Comparison of ENCODE assay signal across 20 mouse cellular contexts in the genomic region with DNA sequence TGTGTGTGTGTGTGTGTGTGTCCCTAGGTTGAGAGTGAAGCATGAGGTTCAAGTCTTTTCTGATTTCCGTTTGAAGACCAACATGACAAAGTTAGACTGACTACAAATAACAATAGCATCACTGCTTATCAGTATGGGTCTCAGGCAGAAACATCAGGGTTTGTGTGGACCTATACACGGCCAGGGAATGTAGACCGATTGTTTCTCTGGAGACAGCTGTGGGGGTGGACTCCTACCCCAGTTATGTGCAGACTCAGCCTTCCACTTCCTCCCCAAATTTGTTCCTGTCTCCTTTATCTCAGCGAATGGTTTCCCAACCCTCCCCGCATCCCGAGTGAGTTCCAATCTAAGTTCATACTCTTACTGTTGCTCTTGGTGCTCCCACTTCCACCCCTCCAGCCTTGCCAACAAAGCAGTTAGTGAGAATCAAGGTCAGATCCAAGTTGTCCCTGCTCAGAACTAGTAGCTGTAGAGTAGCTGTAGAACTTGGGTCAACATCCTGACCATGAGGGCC. TPM values are rescaled to one million over a fixed set of nuclear protein-coding genes. Genes with fewer than 3 reads are reported as not detected.
"Had no signal": no experiment of that assay in that cellular context is flagged by ENCODE, and none has a peak within 500 bp of the region (broad histone marks: within the 10 kb centered on the region; RNA-seq: fewer than 3 reads in every experiment).

No protein-coding gene starts in this region.

- DNase-seq: kidney, postnatal 10 days; left cerebral cortex, postnatal 4 days; lung, adult 18-20 months; lung, postnatal 14 days; right cerebral cortex, adult 18-20 months; right cerebral cortex, postnatal 14 days; right cerebral cortex, postnatal 4 days; thymus, adult 2 months; thymus, postnatal 14 days; thymus, postnatal 4 days had no signal

- H3K36me3 ChIP-seq: limb, embryonic 12.5 days; limb, embryonic 15.5 days; lung, embryonic 15.5 days; midbrain, embryonic 12.5 days; midbrain, embryonic 15.5 days; neural tube, embryonic 12.5 days; neural tube, embryonic 15.5 days had no signal

- H3K27ac ChIP-seq: limb, embryonic 12.5 days; limb, embryonic 15.5 days; lung, embryonic 15.5 days; macrophage; midbrain, embryonic 12.5 days; midbrain, embryonic 15.5 days; neural tube, embryonic 12.5 days; neural tube, embryonic 15.5 days; stomach, postnatal 0 days had no signal

- H3K27me3 ChIP-seq: midbrain, embryonic 15.5 days; neural tube, embryonic 12.5 days; neural tube, embryonic 15.5 days had no signal

- H3K4me3 ChIP-seq: limb, embryonic 12.5 days; limb, embryonic 15.5 days; lung, embryonic 15.5 days; midbrain, embryonic 12.5 days; midbrain, embryonic 15.5 days; neural tube, embryonic 12.5 days; neural tube, embryonic 15.5 days had no signal

- H3K9ac ChIP-seq: limb, embryonic 12.5 days; limb, embryonic 15.5 days; lung, embryonic 15.5 days; midbrain, embryonic 12.5 days; midbrain, embryonic 15.5 days; neural tube, embryonic 12.5 days; neural tube, embryonic 15.5 days had no signal

RNA-seq across cellular contexts. Expression of a gene that starts 39.9 kb away (rescaled TPM):
- polyA plus RNA-seq: inflammation-experienced regulatory T-cells, adult 6 months; midbrain, embryonic 12.5 days had no signal
